10 mouse cellular contexts compared by ENCODE assay signal in the genomic region with DNA sequence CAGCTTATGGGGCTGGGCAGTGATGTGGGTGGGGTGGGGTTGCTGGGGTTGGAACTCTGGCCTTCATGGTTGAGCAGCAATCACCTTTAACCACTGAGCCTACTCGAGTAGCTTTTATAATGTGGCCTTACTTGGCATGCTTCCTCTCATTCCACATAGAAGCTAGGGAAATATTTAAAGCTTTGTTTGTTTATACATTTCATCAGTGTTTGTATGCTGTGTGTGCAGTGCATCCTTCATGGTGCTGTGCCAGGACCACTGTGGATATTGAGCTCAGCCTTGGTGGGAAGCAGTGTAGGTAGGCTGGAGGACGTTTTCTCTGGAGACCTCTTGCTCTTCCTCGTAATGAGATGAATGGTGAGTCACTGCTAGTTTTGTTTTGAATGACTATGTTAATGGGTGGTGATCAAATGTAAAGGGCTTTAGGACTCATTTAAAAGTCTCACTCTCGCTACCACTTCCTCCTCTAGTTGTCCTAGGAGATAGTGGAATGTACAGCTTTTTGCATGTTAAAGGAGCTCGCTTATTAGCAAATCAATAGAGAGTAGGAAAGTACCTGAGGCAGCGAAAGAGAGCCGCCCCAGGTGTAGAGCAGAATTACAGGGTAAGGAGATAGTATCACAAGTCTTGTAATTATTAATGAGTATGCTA. TPM values are rescaled to one million over a fixed set of nuclear protein-coding genes. Genes with fewer than 3 reads are reported as not detected.
DNase-seq lines count a peak whose midpoint lies in the region; ATAC-seq lines count a peak whose summit lies in the region.
"Had no signal": no experiment of that assay in that cellular context is flagged by ENCODE, and none has a peak within 500 bp of the region (broad histone marks: within the 10 kb centered on the region; RNA-seq: fewer than 3 reads in every experiment).

No protein-coding gene starts in this region.

- DNase-seq in CD4-positive helper T cell, adult 2 months (ENCODE audit: low read depth, low spot score): peak; percentile 67
- DNase-seq in R1 (ENCODE audit: low read depth, low spot score): peak; percentile 100
- DNase-seq in large intestine, adult 2 months (ENCODE audit: low read depth, low spot score): peak; percentile 57
- DNase-seq in retina, postnatal 1 day: no peak
- DNase-seq in frontal cortex, postnatal 25 days (ENCODE audit: low spot score in 2 of 2): no peak
- DNase-seq in forebrain, embryonic 10.5 days (ENCODE audit: extremely low spot score, low spot score): no peak
- DNase-seq: heart, adult 11 months had no signal

- 22% methylated on average over 7 of the region's 7 CpGs for WGBS in hindbrain, embryonic 15.5 days
- WGBS in hindbrain, embryonic 16.5 days: 25% methylated on average over 7 of the region's 7 CpGs
- WGBS in large intestine, adult 2 months: 44% methylated on average over 7 of the region's 7 CpGs
- WGBS in forebrain, embryonic 10.5 days: 52% methylated on average over 7 of the region's 7 CpGs

- H3K27me3 ChIP-seq in hindbrain, embryonic 15.5 days: no peaks in the 10 kb centered on the region
- H3K27me3 ChIP-seq in hindbrain, embryonic 16.5 days (replicated peaks; ENCODE audit: control insufficient read depth, insufficient read depth, low read length): no peaks in the 10 kb centered on the region
- H3K27me3 ChIP-seq in forebrain, embryonic 10.5 days (ENCODE audit: poor library complexity, severe bottlenecking): no peaks in the 10 kb centered on the region
- H3K27me3 ChIP-seq: Patski had no signal

- no peaks in the 10 kb centered on the region for H3K9me3 ChIP-seq in hindbrain, embryonic 15.5 days
- H3K9me3 ChIP-seq in hindbrain, embryonic 16.5 days (ENCODE audit: control insufficient read depth, low read length): no peaks in the 10 kb centered on the region
- no peaks in the 10 kb centered on the region for H3K9me3 ChIP-seq in forebrain, embryonic 10.5 days

- no peak for ATAC-seq in hindbrain, embryonic 15.5 days (ENCODE audit: low FRiP score, low read depth)
- ATAC-seq in hindbrain, embryonic 16.5 days: no peak
- ATAC-seq: Patski had no signal

- peak overlapping the region; percentile 9; the same call in 1 of the 2 replicates for H3K4me2 ChIP-seq in hindbrain, embryonic 15.5 days
- H3K4me2 ChIP-seq in hindbrain, embryonic 16.5 days (ENCODE audit: low read length): no peak overlapping the region

- no peak overlapping the region for H3K9ac ChIP-seq in hindbrain, embryonic 15.5 days
- H3K9ac ChIP-seq in hindbrain, embryonic 16.5 days (ENCODE audit: low read depth, low read length): no peak overlapping the region

- H3K4me3 ChIP-seq in hindbrain, embryonic 15.5 days: no peak overlapping the region
- no peak overlapping the region for H3K4me3 ChIP-seq in hindbrain, embryonic 16.5 days (ENCODE audit: low read length)
- no peak overlapping the region for H3K4me3 ChIP-seq in forebrain, embryonic 10.5 days

- H3K27ac ChIP-seq in hindbrain, embryonic 15.5 days (replicated peaks): no peak overlapping the region
- H3K27ac ChIP-seq in hindbrain, embryonic 16.5 days (ENCODE audit: low read depth, low read length): no peak overlapping the region
- no peak overlapping the region for H3K27ac ChIP-seq in forebrain, embryonic 10.5 days

- H3K36me3 ChIP-seq in hindbrain, embryonic 15.5 days: no peaks in the 10 kb centered on the region
- no peaks in the 10 kb centered on the region for H3K36me3 ChIP-seq in hindbrain, embryonic 16.5 days (ENCODE audit: control insufficient read depth, insufficient read depth, low read length)
- 0 out of 2 replicates have a peak, but pooled peaks cover 3% of the 10 kb centered on the region for H3K36me3 ChIP-seq in forebrain, embryonic 10.5 days (replicated peaks)

- peaks cover 79% of the 10 kb centered on the region for H3K4me1 ChIP-seq in hindbrain, embryonic 15.5 days (replicated peaks)
- peaks cover 50% of the 10 kb centered on the region for H3K4me1 ChIP-seq in hindbrain, embryonic 16.5 days (ENCODE audit: control insufficient read depth, insufficient read depth, low read depth, low read length)
- peaks cover 81% of the 10 kb centered on the region for H3K4me1 ChIP-seq in forebrain, embryonic 10.5 days

RNA-seq across cellular contexts. Expression of a gene that starts 3.4 kb away (rescaled TPM):
- 32.8 and 36.2 TPM in 2 replicates for polyA plus RNA-seq in hindbrain, embryonic 15.5 days (2015; fragmentation: Nextera tagmentation; extraction: Ambion mirVana)
- 32.7 and 36.2 TPM in 2 replicates for polyA plus RNA-seq in hindbrain, embryonic 16.5 days (2015; fragmentation: Nextera tagmentation; extraction: Ambion mirVana)
- 17.1 and 32.7 TPM in 2 replicates for polyA plus RNA-seq in large intestine, adult 2 months (2012; rRNA removed)
- 30.9 and 32.7 TPM in 2 replicates for polyA plus RNA-seq in forebrain, embryonic 10.5 days (2016; fragmentation: Nextera tagmentation; extraction: Ambion mirVana)

RNA-seq across cellular contexts. Expression of a gene that starts 4.2 kb away (rescaled TPM):
- polyA plus RNA-seq in hindbrain, embryonic 15.5 days (2015; fragmentation: Nextera tagmentation; extraction: Ambion mirVana): 51.0 and 53.9 TPM in 2 replicates
- polyA plus RNA-seq in hindbrain, embryonic 16.5 days (2015; fragmentation: Nextera tagmentation; extraction: Ambion mirVana): 33.4 and 35.5 TPM in 2 replicates
- polyA plus RNA-seq in large intestine, adult 2 months (2012; rRNA removed): 5.9 and 13.7 TPM in 2 replicates
- 29.7 and 30.6 TPM in 2 replicates for polyA plus RNA-seq in forebrain, embryonic 10.5 days (2016; fragmentation: Nextera tagmentation; extraction: Ambion mirVana)

Comparison
In these comparisons a context has a peak if more than half of its experiments do, and no peak if none do; other contexts are left out.
1. DNase-seq: peak in CD4-positive helper T cell, adult 2 months (single experiment), R1 (single experiment) and large intestine, adult 2 months (single experiment); none in retina, postnatal 1 day (single experiment), frontal cortex, postnatal 25 days (0 of 2) and forebrain, embryonic 10.5 days (single experiment).